Mouse (Mus musculus) layer of hippocampus, postnatal 14 days (tissue): Measurements from ENCODE around the gene Acbd3. TPM values are rescaled to one million over a fixed set of nuclear protein-coding genes. Genes with fewer than 3 reads are reported as not detected.

Source experiments
- DNase-seq, 2 experiments: peaks; one replicate each; pipeline ENCODE4 v3.0.0; 2021 to 2022; ENCODE audit warnings: low spot score in 2 of 2, mixed read lengths in 1 of 2
- total RNA-seq, 2 experiments: library from RNA; stranded (reverse); gene quantifications; 2 replicates each; pipeline ENCODE4 v1.2.3; 2021

Gene Acbd3
- total RNA-seq, 2 experiments from 2014 or later = 29.9 to 31.7 TPM

DNA sequence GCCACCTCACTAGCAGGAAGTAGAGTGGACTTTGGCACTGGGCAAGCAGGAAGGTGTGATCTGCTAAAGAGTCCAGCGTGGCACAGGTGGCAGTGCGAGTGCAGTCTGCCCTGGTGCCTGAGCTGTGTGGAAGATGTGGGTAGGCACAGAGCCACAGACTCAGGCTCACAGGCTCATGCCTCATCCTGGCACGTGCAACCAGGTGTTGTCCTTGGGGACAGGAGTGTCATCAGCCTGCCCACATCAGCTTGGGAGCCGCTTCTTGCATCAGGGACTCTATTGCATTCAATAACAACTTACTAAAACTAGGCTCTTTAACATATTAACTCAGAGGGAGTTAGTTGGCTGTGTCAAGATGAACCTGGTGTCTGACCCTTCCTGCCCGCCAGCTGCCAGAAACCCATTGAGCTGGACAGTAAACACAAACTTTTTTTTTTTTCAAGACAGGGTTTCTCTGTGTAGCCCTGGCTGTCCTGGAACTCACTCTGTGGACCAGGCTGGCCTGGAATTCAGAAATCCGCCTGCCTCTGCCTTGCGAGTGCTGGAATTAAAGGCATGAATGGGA is 32.2 kb downstream of the Acbd3 start:
- DNase-seq = no peak

DNA sequence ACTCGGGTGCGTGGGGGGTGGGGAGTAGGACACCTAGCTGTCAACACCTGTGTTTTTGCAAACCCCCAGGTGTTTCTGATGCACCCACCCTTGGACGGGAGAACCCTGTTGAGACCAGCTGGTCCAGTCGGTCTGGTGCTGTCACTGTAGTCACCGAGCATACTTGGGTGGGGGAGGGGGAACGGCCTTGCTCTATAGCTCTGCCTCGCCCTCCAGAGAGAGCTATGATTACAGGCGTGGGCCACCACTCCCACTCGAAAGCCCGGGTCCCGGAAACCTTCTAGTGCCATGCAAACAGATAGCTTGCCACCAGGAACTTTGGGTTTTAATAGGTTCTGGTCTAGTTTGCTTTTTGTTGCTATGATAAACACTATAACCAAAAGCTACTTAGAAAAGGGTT is 36.3 kb downstream of the Acbd3 start:
- no peak for DNase-seq

DNA sequence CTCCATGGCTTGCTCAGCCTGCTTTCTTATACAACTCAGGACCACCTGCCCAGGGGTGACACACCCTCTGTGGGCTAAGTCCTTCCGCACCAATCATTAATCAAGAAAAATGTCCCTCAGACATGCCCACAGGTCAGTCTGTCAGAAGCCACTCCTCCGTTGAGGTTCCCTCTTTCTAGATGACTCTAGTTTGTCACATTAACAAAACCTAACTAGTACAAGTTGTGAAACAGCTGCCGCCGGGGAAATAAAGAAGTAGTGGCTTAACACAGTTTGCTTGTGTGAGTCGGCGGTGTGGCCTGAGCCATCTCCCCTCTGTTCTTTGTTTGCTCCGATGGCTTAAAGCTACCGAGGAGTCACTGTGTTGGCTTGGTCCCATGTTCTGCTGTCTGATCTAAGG is 36.8 kb downstream of the Acbd3 start:
- no peak for DNase-seq

DNA sequence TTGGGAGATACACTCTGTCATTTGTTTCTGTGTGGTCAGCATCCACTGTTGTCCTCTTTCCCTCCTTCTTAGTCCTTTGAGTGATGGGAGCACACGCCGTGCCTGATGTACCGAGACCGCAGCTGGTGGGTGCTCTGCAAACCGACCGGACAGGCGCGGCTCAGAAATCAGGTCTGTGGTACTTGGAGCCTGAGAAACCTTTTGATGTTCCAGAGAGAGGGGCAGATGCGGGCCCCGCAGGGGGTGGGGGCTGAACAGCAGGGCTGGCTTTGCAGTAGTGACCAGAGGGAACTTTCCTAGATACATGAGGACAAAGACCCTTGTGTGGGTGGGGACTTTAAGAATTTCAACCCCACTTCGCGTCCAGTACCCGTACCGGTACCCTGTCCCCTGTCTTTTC is 37.5 kb downstream of the Acbd3 start:
- DNase-seq = no peak

DNA sequence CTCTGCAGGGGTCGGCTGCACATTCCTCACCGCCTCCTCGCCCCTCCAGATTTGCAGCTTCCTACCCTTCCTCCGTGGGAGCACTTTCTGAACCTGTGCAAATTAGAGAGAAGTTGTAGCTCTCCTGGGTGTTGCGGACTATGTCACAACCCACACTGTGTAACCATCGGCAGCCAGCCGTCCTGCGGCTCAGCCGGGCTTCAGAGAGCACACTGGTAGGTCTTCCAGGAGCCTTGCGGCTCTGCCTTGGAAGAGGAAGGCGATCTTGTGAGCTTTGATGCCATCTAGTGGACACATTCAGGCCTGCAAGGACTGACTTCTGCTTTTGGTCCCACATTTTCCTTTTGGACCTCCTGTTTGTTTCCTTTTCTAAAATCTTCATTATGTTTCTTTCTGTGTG is 38.0 kb downstream of the Acbd3 start:
- peak; percentile 84 to 90 for DNase-seq

DNA sequence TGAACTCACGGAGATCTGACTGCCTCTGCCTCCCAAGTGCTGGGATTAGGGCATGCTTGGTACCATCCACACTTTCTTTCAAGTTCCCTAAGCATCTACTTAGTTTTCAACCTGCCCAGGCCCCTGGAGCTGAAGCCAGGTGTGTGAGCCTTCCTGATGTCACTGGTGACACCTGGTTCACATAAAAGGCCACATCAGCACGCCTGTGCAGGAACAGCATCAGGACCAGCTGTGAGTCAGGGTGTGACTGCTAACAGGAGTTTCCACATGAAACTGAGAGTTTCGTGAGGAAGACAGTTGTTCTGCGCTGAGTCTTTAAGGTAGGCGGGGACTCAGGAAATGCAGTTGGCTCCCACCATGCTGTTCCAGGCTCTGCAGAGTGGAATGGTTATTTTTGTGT is 39.5 kb downstream of the Acbd3 start:
- no peak for DNase-seq

DNA sequence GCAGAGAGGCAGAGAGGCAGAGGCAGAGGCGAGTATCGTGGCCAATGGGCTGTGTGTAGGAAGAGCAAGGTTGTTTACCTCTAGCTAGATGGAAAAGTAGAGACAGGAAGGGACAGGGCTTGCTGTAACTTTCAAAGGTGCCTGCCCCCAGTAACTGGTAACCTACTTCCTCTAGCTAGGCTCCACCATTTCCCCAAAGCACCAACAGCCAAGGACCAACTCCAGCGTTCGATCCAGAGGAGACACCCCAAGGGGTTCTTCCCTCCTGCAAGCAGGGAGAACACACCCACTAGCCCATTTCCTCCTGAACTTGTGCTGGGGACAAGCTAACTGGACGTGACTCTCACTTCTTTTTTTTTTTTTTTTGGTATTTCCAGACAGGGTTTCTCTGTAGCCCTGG is 40.7 kb downstream of the Acbd3 start:
- no peak for DNase-seq

DNA sequence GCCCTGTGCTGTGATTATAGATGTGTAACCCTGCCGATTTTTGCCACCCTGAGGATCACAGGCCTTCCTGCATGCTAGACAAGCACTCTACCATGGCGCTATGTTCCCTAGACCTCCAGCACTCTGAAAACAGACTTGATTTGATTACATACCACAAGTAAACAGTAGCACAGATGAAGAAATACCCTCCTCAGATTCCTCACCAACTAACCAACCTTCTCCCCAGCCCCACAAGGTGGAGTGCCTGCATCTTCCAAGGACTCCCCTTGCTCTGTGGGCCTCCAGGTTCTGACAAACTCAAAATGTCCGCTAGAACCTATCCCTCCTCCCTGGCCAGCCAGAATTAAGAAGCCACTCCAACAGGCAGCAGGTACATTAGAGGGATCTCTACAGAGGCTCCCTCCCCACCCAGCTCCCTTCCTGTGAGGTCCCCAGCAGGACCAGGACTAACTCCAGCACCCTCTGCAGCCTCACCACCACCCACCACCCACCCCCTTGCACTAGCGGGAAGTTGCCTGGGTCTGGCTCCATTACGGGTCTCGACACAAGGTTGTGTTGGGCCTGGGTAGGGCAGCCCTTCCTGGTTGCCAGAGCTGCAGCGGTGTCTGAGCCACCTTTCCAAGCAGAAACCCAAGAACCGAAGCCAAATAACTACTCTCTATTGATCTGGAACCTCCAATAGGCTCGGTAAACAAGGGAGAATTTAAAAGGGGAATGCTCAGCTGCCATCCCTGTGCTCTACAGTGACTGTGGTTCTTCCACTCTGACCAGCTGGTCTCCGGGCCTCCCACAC is 41.9 kb downstream of the Acbd3 start:
- no peak for DNase-seq

DNA sequence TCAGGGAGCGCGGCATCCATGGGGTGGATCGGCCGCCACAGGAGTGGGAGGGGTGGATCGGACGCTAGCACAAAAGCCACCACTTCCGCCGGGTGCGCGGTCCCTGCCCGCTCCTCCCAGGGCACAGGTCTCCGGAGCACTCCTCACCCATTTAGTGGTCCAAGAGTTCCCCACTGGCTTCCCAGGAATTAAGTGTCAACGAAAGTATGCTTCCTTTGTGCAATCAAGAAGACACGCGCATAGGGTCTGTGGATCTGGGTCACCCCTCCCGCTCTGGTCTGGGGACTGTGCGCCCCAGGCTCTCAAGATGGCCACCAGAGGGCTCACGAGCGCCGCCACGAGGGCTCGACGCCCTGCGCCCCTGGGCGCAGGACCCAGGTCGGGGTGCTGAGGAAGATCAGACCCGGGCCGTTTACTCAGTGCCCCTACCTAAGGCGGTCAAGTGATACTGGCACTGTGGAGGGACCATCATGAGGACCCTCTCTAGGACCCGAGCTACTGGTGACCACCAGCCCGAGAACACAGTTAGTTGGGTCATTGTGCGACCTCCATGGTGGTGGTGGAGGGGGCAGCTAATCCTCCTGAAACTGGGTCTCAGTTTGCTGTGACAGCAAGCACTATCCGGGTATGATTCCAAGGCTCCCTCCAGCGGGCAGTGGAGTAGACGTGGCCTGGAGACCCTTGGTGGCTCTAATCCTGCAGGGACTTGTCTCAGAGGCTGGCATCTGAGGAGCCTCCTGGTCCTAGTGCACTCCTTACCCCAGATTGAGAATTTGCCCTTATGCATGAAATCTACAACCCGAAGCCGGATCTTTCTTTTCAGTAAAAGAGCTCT is 42.7 kb downstream of the Acbd3 start:
- DNase-seq = peak; percentile 59 to 80

DNA sequence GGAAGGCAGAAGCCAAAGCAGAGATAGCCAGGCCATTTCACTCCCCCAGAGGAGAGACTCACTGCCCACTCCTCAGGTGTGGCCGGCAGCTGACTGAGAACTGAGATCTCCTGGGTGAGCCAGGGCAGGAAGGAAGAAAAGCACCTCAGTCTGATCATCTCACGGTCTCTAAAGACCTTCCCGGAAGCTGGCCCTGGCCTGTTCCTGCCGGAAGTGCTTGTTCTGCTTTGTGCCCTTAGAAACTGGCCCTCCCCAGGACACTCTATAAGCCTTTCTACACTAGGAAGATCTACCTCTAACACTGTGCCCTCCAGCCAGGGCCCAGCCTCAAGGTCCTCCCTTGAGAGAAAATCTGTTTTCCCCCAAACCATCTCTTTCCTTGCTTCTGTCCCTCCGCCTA is 45.5 kb downstream of the Acbd3 start:
- no peak for DNase-seq

DNA sequence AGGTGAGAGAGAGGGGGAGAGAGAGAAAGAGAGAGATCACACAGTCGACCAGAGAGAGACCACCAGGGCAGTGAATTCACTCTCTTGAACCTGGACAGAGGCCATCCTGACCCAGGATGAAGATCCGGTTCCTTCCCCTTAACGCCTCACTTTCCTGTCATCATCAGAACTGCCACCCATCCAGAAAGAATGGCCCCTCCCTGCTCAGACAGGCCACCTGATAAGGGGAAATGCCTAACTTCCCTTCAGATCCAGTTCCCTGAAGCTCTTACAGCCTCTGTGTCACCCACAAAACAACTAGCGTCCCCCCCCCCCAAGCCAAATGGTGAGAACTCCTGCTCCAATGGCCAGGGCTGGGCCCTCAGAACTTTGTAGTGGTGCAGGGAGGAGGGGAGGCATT is 45.9 kb downstream of the Acbd3 start:
- no peak for DNase-seq

DNA sequence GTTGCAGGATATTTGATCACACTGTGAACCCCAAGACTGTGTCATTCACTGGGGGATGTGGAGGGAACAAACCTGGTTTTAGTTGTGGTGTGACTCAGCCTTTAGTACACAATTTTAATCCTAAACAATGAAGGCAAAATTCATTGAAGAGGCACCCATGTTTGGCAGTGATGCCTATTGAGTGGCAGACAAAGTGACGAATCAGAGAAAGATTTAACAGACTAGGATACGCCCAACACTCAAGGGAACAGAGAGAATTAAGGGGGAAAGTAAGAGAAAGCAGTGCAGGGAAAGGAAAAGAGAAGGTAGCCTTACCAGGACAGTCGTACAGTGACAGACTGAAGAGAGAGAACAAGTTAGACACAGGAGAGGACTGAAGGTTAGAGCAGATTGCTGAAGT is 46.4 kb downstream of the Acbd3 start:
- DNase-seq = no peak

DNA sequence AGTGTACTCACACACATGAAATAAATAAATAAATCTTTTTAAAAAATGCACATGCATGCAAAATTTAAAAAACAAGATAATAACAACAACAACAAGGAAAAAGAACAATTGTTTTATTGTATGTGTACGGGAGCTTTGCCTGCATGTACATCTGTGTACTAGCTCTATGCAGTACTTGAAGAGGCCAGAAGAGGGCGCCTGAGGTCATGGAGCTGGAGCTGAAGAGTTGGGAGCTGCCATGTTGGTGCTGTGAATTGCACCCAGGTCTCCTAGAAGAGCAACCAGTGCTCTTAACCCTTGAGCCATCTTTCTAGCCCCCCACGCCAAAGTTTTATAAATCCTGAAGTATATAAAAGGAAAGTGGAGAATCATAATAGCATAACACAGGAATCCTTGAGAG is 48.8 kb downstream of the Acbd3 start:
- DNase-seq = no peak

DNA sequence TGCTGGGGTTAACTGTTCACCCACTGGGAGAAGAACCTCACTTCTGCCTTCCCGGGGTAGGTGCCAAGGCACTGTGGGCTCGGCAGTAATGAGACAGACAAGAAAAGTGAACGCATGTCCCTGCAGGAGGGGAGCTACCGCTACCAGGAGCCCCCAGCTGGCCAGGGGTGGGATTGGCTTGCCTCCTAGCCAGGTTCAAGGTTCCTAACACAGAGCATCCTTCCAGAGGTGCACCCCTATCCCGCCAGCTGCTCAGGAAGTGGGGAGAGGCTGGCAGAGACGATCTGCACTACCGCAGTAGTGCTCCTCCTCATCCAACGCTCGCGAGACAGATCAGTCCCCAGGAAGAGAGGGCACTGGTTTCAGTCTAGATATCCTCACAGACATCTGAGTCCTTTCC is 49.5 kb downstream of the Acbd3 start:
- DNase-seq = no peak

DNA sequence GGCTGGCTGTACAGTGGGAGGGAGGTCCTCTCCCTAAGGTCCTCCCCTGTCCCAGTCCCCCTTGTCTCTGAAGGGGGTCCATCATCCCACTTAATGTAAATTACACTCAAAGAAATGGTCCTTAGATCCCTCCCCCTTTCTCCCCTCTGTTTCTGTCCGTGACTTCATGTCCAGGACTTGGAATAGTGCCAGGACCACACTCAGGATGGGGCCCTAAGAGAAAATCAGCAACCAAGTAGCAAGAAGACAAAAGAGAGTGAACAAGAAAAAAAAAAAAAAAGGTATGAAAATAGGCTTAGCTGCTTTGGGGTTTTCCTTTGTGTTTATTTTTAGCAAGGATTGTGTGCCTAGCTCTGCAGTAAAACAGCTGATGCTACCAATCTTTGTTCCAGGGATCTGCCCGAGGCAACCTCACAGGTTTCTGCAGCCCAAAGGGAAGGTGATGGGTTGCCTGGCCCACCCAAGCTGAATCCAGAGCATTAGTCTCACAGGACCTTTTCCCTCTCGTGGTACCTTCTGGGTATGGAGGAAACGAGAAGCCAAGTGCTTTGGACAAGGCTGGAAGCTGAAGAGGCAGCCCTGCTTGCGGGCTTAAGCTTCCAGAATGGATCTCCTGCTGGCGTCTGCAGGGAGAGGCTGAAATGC is 50.1 kb downstream of the Acbd3 start:
- DNase-seq = no peak

DNA sequence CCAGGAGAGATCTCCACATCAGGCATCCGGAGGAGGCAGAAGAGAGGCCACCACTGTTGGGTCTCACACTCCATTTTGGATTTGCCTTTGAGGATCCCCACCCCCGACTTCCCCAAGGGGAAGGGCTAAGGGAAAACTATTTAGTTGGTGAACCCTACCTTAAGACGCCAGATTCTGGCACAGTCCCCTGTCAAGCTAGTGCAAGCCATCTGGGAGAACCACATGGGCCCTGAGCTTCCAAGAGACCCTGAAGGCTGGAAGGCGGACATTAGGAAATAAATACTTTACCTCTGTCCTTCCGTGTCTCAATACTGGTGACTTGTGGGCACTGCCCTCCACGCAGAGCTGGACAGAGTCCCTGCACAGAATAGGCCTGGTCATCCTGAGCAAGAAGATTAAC is 50.7 kb downstream of the Acbd3 start:
- no peak for DNase-seq

DNA sequence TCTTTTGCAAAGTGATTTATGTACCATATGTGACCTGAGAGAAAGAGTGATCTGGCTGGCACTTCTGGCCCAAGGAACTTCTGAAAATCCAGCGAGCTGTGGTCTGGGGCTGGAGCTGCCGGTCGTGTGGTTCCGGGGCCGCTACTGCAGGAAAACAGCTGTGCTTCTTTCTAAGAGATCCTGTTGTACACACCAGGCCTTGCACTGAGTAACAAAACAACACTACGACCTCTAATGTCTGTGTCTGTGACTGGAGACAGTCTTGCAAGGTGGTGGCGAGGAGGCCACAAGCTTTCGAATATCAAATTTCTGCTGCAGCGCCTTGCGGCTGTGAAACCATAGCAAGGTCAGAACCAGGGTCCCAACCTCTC is 51.4 kb downstream of the Acbd3 start:
- DNase-seq = no peak

DNA sequence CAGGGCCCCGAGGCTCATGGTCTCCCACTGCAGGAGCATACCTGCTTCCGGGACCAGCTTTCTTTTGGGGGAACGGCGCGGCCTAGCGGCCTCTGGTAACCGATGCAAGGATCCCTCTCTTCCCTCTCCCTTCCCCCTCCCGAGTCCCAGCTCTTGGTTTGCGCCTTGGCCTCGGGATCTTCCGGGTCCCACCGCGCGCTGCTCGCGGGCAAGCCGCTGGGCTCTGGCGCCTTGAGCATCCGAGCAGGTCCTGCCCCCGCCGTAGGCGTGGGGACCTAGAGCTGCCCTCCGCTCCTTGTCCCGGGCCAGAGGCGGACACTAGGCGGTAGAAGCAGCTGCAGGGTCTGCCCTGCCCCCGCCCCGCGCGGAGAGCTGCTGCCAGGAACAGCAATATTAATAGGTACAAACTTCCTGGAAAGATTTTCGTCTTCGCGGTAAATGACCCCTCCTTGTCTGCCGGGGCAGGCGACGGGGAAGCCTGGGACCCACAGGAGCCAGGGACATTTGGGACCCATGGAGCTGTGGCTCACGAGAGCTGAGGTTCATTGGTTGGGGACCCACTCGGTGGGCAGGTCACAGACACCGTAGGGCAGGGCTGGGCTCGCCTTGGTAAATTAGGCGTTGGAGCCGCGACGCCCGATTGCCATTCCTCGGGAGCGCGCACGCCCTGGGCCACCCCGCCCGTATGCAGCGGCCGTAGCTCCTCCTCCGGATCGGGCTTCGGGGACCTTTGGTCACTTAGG is 52.0 kb downstream of the Acbd3 start:
- peak; percentile 76 to 81 for DNase-seq

DNA sequence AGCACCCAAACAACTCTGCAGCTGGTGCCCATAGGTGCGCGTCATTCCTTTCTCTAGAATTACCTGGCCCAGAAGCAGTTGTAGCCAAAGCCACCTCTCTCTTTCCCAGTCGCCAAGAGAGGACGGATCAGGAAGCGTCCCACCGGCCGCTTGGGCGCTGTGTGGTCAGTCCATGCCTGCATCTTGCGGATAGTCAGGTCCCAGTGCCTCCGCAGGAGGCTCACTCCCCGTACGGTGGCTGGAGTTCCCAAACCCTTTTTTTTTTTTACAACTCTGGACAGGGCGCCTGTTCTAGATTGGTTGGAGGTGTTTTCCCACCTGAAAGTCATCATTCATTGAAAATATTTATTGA is 52.5 kb downstream of the Acbd3 start:
- DNase-seq = no peak

DNA sequence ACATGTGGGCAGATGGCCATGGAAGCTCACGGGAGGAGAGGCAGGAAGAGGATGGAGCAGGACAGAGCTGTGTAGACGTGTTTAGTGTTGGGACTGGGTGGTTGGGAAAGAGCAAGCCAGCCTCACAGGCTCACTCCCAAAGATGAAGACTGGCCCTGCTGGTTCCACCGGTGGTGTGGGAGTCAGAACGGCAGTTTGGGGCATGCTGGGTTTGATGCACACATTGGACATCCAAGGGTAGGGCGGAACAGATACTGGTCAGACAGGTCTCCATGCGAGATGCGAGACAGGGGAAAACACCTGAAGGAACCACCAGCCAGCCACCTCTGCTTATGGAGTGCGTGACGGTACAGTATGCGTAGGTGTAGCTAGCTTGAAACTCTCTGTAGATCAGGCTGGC is 53.1 kb downstream of the Acbd3 start:
- DNase-seq = no peak

DNA sequence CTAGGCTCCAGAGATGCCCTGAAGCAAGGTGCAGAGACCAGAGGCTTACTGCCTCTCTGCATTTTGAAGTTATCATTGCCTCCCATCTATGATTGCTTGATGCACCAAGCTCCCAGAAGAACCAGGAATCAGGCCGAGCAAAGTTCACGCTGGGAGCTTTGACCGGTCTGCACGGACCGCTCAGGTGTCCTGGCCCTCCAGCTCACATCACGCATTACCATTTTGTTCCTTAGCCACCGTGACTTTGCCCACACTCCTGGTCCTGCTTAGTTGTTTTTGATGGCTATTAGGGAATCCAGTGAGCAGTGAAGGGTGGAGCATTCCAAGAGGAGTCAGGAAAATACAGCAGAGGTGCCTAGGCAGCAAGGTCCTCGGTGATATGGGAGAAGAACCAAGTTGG is 54.4 kb downstream of the Acbd3 start:
- DNase-seq = no peak
